Mouse (Mus musculus) heart, embryonic 10.5 days (tissue): Measurements from ENCODE around the gene Unk. TPM values are rescaled to one million over a fixed set of nuclear protein-coding genes. Genes with fewer than 3 reads are reported as not detected.
"Not testable (repeated sequence)": the region's sequence is repeated elsewhere in the genome, so short reads cannot be mapped to it uniquely, and the experiment has no call there.

Source experiments
- DNase-seq: peaks from one replicate; pipeline ENCODE4 v3.0.0-alpha.2; 2017; ENCODE audit warnings: low spot score
- H3K27ac ChIP-seq: fragments of 300-500 bp; sonication (generic); 2 replicates; pipeline ENCODE4 v1.5.1; 2016; ENCODE audit warnings: mild to moderate bottlenecking
- H3K27me3 ChIP-seq: fragments of 300-500 bp; sonication (generic); 2 replicates; pipeline ENCODE4 v1.6.1; 2016; ENCODE audit warnings: mild to moderate bottlenecking; ENCODE audit not compliant: poor library complexity, insufficient read depth, severe bottlenecking
- H3K36me3 ChIP-seq: fragments of 300-500 bp; sonication (generic); 2 replicates; pipeline ENCODE4 v1.6.1; 2016; ENCODE audit warnings: mild to moderate bottlenecking, moderate library complexity
- H3K4me1 ChIP-seq: fragments of 300-500 bp; sonication (generic); 2 replicates; pipeline ENCODE4 v1.6.1; 2016; ENCODE audit warnings: mild to moderate bottlenecking
- H3K4me3 ChIP-seq: fragments of 300-500 bp; sonication (generic); 2 replicates; pipeline ENCODE4 v1.5.1; 2016; ENCODE audit warnings: mild to moderate bottlenecking, moderate library complexity
- H3K9me3 ChIP-seq: fragments of 300-500 bp; sonication (generic); 2 replicates; pipeline ENCODE4 v1.6.1; 2016; ENCODE audit warnings: mild to moderate bottlenecking, moderate library complexity
- WGBS: fragments of 180-500 bp; shearing (Covaris S2); methylation state at CpG from one replicate; pipeline ENCODE4 v1.1.7; 2016; 5-methylcytosine and 5-hydroxymethylcytosine counted together
- polyA plus RNA-seq: library from polyadenylated mRNA; unstranded; fragments of >200 nt; fragmentation: Nextera tagmentation; extraction: Ambion mirVana; gene quantifications from 2 replicates; pipeline ENCODE4 v1.2.1, GENCODE M21; 2016

Gene Unk
- polyA plus RNA-seq, 1 experiment from 2014 or later, result 37.1 TPM

GRCm38 (mm10) chr11:116014821-116015220, 15.3 kb upstream of the Unk start:
- Histone ChIP-seq H3K4me3 (no peak overlapping the region), H3K4me1 (peaks cover 29% of the 10 kb centered on the region), H3K27me3 (no peaks in the 10 kb centered on the region), H3K27ac (no peak overlapping the region), H3K36me3 (peaks cover 10% of the 10 kb centered on the region), H3K9me3 (no peaks in the 10 kb centered on the region)
- 72% methylated on average over 8 of the region's 8 CpGs for WGBS
- DNase-seq, result no peak

DNA sequence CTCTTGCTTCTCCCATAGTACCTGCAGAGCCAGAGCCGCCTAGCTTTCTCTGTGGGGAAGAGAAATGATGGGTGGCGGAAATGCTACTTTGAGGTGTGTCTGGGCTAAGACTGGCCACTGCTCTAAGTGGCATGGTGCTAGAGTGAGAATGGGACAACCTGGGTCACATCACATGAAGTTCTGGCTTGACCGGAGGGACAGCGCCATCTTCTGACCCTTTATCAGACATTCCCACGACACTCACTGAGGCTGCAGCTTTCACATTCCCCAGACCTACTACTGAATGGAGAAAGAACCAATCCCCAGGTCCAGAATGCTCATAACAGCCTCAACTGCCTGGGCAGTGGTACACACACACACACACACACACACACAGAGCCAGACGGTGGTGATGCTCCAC, 12.0 kb upstream of the Unk start:
- 23% methylated on average over 6 of the region's 6 CpGs for WGBS
- Histone ChIP-seq H3K36me3 (peaks cover 15% of the 10 kb centered on the region), H3K27me3 (no peaks in the 10 kb centered on the region), H3K4me1 (peaks cover under 1% of the 10 kb centered on the region), H3K27ac (no peak overlapping the region), H3K9me3 (no peaks in the 10 kb centered on the region), H3K4me3 (no peak overlapping the region)
- no peak for DNase-seq

DNA sequence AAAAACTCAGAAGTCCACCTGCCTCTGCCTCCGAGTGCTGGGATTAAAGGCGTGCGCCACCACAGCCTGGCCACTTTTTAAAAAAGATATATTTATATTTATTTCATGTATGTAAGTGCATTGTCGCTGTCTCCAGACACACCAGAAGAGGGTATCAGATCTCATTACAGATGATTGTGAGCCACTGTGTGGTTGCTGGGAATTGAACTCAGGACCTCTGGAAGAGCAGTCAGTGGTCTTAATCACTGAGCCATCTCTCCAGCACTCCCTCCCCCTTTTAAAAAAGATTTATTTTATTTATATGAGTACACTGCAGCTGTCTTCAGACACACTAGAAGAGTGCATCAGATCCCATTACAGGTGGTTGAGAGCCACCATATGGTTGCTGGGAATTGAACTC, 11.3 kb upstream of the Unk start:
- not testable (repeated sequence) for DNase-seq, H3K4me3 ChIP-seq, H3K9me3 ChIP-seq, H3K27ac ChIP-seq, H3K27me3 ChIP-seq, H3K4me1 ChIP-seq
- peaks cover 22% of the 10 kb centered on the region for H3K36me3 ChIP-seq
- 92% methylated on average over 4 of the region's 4 CpGs for WGBS

DNA sequence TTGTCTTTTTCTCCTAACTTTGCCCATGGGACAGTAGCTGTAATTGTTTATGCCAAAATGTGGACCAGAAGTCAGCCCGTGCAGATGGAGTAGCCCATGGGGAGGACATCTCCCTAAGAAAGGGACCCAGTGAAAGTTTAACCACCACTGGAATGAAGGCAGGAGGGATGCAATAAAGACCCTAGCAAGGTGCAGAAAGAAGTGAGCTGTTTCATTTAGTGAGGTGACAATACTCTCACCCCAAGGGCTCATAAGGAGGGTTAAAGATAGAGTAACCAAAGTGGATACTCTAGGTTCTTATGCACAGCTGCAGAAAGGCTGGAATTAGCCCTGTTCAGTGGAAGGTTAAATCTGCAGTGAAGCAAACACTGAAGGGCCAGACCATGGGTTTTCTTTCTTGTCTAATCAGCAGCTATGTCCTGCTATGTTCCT, 10.7 kb upstream of the Unk start:
- Histone ChIP-seq H3K4me1 (no peaks in the 10 kb centered on the region), H3K27me3 (no peaks in the 10 kb centered on the region), H3K4me3 (no peak overlapping the region), H3K27ac (no peak overlapping the region), H3K36me3 (peaks cover 24% of the 10 kb centered on the region), H3K9me3 (no peaks in the 10 kb centered on the region)
- DNase-seq, result no peak
- 64% methylated on average over 1 of the region's 1 CpGs for WGBS

GRCm38 (mm10) chr11:116019976-116020411, 10.1 kb upstream of the Unk start:
- DNase-seq, result no peak
- H3K9me3 ChIP-seq, result no peaks in the 10 kb centered on the region
- H3K27ac ChIP-seq, result no peak overlapping the region
- no peaks in the 10 kb centered on the region for H3K27me3 ChIP-seq
- 75% methylated on average over 2 of the region's 2 CpGs for WGBS
- H3K4me1 ChIP-seq, result no peaks in the 10 kb centered on the region
- 0 out of 2 replicates have a peak overlapping the region, but pooled peaks have one; percentile 12 for H3K4me3 ChIP-seq
- peaks cover 24% of the 10 kb centered on the region for H3K36me3 ChIP-seq

GRCm38 (mm10) chr11:116020519-116020922, 9.6 kb upstream of the Unk start:
- H3K4me1 ChIP-seq, result no peaks in the 10 kb centered on the region
- H3K9me3 ChIP-seq, result no peaks in the 10 kb centered on the region
- 0 out of 2 replicates have a peak overlapping the region, but pooled peaks have one; percentile 12 for H3K4me3 ChIP-seq
- peaks cover 24% of the 10 kb centered on the region for H3K36me3 ChIP-seq
- no peak overlapping the region for H3K27ac ChIP-seq
- 38% methylated on average over 1 of the region's 1 CpGs for WGBS
- DNase-seq, result no peak
- H3K27me3 ChIP-seq, result no peaks in the 10 kb centered on the region

DNA sequence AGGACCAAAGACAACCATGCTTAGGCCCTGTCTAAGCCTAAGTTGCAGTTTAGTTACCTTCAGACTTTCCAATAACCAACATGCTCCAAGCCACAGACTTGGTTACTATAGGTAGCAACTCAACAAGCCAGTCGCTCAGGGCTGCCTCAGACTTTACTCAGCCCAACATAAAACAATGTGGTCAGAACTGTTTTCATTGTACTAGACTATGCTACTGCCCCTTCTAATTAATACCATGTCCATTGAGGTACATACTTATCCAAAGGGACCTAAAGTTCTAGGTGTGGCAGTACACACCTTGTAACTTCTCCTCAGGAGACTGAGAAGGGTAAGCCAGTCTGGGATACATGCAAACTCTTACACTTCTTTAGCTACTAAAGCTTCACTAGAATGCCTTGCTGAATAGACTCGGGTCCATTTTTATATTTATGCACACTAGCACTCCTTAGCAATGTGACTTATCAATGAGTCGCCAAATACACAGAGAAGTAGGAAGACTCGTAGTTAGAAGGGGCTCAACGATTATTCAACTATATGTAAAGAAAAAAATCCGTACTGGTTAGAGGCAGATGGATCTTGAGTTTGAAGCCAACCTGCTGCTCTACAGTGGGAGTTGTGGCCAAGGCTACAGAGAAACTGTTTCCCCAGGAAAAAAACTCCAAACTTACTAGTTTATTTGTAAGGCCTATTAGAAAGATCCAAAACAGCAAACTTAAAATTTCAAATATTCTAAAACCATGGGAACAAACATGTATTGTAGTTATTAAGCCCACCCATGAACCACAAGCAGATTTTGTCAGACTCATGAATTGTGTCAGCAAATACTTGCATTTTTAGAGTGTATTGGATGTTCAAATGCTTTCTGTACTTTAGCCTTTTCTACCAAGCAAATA, 8.5 kb upstream of the Unk start:
- Histone ChIP-seq H3K27ac (no peak overlapping the region), H3K9me3 (no peaks in the 10 kb centered on the region), H3K4me3 (no peak overlapping the region; the same call in 1 of the 2 replicates), H3K36me3 (peaks cover 24% of the 10 kb centered on the region), H3K4me1 (no peaks in the 10 kb centered on the region), H3K27me3 (no peaks in the 10 kb centered on the region)
- no peak for DNase-seq
- 77% methylated on average over 6 of the region's 6 CpGs for WGBS

GRCm38 (mm10) chr11:116022256-116022780, 7.8 kb upstream of the Unk start:
- no peak for DNase-seq
- 83% methylated on average over 4 of the region's 4 CpGs for WGBS
- H3K9me3 ChIP-seq, result no peaks in the 10 kb centered on the region

DNA sequence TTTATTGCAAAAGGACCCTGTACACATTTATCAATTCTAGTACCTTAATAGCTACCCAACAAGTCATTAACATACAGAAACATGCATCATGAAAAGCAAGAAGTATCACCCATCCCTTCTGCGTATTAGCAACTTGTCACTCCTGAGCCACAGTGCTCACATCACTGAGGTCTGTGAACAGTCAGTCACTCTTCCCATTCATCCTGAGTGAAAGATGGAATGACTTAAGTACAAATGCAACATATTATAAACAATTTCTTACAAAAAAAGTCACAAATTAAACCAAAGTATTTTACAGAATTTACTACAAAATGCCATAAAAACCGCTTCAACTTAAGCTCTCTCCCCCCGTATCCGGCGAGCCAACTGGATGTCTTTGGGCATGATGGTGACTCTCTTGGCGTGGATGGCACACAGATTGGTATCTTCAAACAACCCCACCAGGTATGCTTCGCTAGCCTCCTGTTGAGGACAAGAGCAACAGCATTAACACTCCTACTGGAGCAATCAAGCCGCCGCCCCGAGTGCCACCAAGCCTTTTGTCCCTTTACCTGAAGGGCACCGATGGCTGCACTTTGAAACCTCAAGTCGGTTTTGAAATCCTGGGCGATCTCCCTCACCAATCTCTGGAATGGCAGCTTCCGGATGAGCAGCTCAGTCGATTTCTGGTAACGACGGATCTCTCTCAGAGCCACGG, 6.9 kb upstream of the Unk start:
- H3K27ac ChIP-seq, result peak overlapping the region; percentile 99
- WGBS, result 8% methylated on average over 18 of the region's 18 CpGs
- not testable (repeated sequence) for DNase-seq

More at GRCm38 (mm10) chr11:116022256-116022780, 7.8 kb upstream of the Unk start:
- H3K27ac ChIP-seq, result no peak overlapping the region
- no peaks in the 10 kb centered on the region for H3K4me1 ChIP-seq
- H3K27me3 ChIP-seq, result no peaks in the 10 kb centered on the region
- peak overlapping the region; percentile 39 for H3K4me3 ChIP-seq
- H3K36me3 ChIP-seq, result peaks cover 24% of the 10 kb centered on the region

GRCm38 (mm10) chr11:116023771-116024355, 6.3 kb upstream of the Unk start:
- Histone ChIP-seq H3K27me3 (no peaks in the 10 kb centered on the region), H3K4me3 (peak overlapping the region; percentile 96), H3K36me3 (peaks cover 24% of the 10 kb centered on the region), H3K27ac (peak overlapping the region; percentile 99), H3K9me3 (no peaks in the 10 kb centered on the region), H3K4me1 (no peaks in the 10 kb centered on the region)
- peak; percentile 89 for DNase-seq
- under 1% methylated on average over 57 of the region's 57 CpGs for WGBS

More for the DNA sequence above, 6.9 kb upstream of the Unk start:
- H3K9me3 ChIP-seq, H3K4me1 ChIP-seq, H3K27me3 ChIP-seq: not testable (repeated sequence)
- Histone ChIP-seq H3K36me3 (peaks cover 24% of the 10 kb centered on the region), H3K4me3 (peak overlapping the region; percentile 96)

DNA sequence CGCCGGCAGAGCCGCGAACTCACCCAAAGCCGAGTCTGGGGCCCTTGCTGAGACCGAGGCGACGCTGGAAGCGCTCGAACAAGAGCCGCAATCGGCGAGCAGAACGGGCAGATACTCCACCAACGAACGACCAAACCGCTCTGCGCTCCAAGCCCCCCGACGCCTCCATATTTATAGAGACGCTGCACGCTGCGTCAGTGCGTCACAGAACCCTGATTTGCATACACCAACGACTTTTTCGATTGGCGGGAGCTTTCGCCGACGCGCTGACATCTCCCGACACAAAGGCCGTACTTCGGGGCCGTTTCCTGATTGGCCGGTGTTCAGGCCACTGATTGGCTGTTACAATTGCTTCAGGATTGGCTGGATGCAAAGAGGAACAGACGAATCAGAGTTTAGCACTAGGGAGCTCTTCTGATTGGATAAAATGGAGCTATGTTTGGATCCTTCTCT, 5.7 kb upstream of the Unk start:
- peak overlapping the region; percentile 96 for H3K4me3 ChIP-seq
- no peaks in the 10 kb centered on the region for H3K9me3 ChIP-seq
- peak overlapping the region; percentile 99 for H3K27ac ChIP-seq
- peak; percentile 100 for DNase-seq
- peaks cover 24% of the 10 kb centered on the region for H3K36me3 ChIP-seq
- H3K27me3 ChIP-seq, result no peaks in the 10 kb centered on the region
- under 1% methylated on average over 37 of the region's 37 CpGs for whole genome bisulfite sequencing
- no peaks in the 10 kb centered on the region for H3K4me1 ChIP-seq

GRCm38 (mm10) chr11:116025056-116025845, 4.9 kb upstream of the Unk start:
- Histone ChIP-seq H3K4me1 (no peaks in the 10 kb centered on the region), H3K36me3 (peaks cover 24% of the 10 kb centered on the region), H3K27me3 (no peaks in the 10 kb centered on the region), H3K4me3 (no peak overlapping the region), H3K27ac (peak overlapping the region; percentile 99; the same call in 1 of the 2 replicates), H3K9me3 (no peaks in the 10 kb centered on the region)
- WGBS, result 81% methylated on average over 3 of the region's 3 CpGs
- DNase-seq, result no peak
